Mouse (Mus musculus): ENCODE measurements around the gene Snap23. TPM values are rescaled to one million over a fixed set of nuclear protein-coding genes. Genes with fewer than 3 reads are reported as not detected.

Gene Snap23
- total and polyA plus RNA-seq, 3 experiments: 15.9 to 35.8 (median 23.0) TPM

GRCm38 (mm10) chr2:120578286-120578685 is 10.8 kb downstream of the Snap23 start:
- dilution Hi-C loops (cut with MboI; ENCODE audit: extremely low pct_ligation_motif_present, extremely low pct_unique_long_range_greater_than_20kb, low sequenced_read_pairs): no loop called here
- peak; percentile 59 for DNase-seq (ENCODE audit: extremely low read depth)
- peaks cover 0 to 18% of the 10 kb centered on the region in 2 experiments for H3K36me3 ChIP-seq (replicated peaks in 1 of 2; ENCODE audit: control insufficient read depth in 1 of 2, insufficient read depth in 1 of 2, low read length in 1 of 2)

GRCm38 (mm10) chr2:120589759-120590158 is 22.3 kb downstream of the Snap23 start:
- H3K27ac ChIP-seq (ENCODE audit: insufficient read depth, low read depth): no peak overlapping the region
- no peak for TF ChIP-seq MYC (IDR thresholded peaks at IDR 0.05; ENCODE audit: low read depth, low read length)
- no peak for TF ChIP-seq MAFK (IDR thresholded peaks at IDR 0.05; ENCODE audit: insufficient replicate concordance, low read length)
- no peak for TF ChIP-seq UBTF (IDR thresholded peaks at IDR 0.05; ENCODE audit: low read depth, low read length)
- TF ChIP-seq SIN3A (IDR thresholded peaks at IDR 0.05; ENCODE audit: low read length): no peak
- TF ChIP-seq PAX5 (IDR thresholded peaks at IDR 0.05; ENCODE audit: low read length): no peak
- no peak for TF ChIP-seq ELF1 (IDR thresholded peaks at IDR 0.05; ENCODE audit: low read depth, low read length)
- TF ChIP-seq MAZ (IDR thresholded peaks at IDR 0.05; ENCODE audit: low read depth, low read length): no peak
- no peak for TF ChIP-seq USF2 (conservative IDR thresholded peaks at IDR 0.05; ENCODE audit: low read depth, low read length)
- TF ChIP-seq NRF1 (IDR thresholded peaks at IDR 0.05; ENCODE audit: low read depth, low read length): no peak
- TF ChIP-seq KAT2A (IDR thresholded peaks at IDR 0.05; ENCODE audit: insufficient replicate concordance, low read length): no peak
- TF ChIP-seq RCOR1 (conservative IDR thresholded peaks at IDR 0.05; ENCODE audit: low read depth, low read length): no peak
- TF ChIP-seq MXI1 (IDR thresholded peaks at IDR 0.05; ENCODE audit: low read depth, low read length): no peak
- TF ChIP-seq HCFC1 (IDR thresholded peaks at IDR 0.05; ENCODE audit: low read depth, low read length): no peak
- no peak for TF ChIP-seq BHLHE40 (IDR thresholded peaks at IDR 0.05; ENCODE audit: low read depth, low read length)
- TF ChIP-seq NELFE (IDR thresholded peaks at IDR 0.05; ENCODE audit: low read depth, low read length): no peak
- no peak for TF ChIP-seq RAD21 (IDR thresholded peaks at IDR 0.05; ENCODE audit: low read depth, low read length)
- no peak for TF ChIP-seq POLR2A (IDR thresholded peaks at IDR 0.05; ENCODE audit: low read depth, low read length)
- no peak for TF ChIP-seq CTCF (conservative IDR thresholded peaks at IDR 0.05 in 1 of 2, IDR thresholded peaks at IDR 0.05 in 1 of 2; ENCODE audit: low read depth in 2 of 2, low read length in 2 of 2)
- H3K9me3 ChIP-seq (replicated peaks; ENCODE audit: low read length): no peaks in the 10 kb centered on the region
- DNase-seq (ENCODE audit: extremely low read depth): no peak
- peaks cover 0 to 6% of the 10 kb centered on the region in 2 experiments; a peak in 1 of 4 replicates for H3K4me1 ChIP-seq (ENCODE audit: control insufficient read depth in 1 of 2, insufficient read depth in 2 of 2)
- no peak overlapping the region for H3K4me3 ChIP-seq (replicated peaks in 1 of 3; ENCODE audit: low read depth in 2 of 3, low read length in 2 of 3, poor library complexity in 1 of 3)
- H3K27me3 ChIP-seq (replicated peaks): no peaks in the 10 kb centered on the region
- dilution Hi-C loops (cut with MboI; ENCODE audit: extremely low pct_ligation_motif_present, extremely low pct_unique_long_range_greater_than_20kb, low sequenced_read_pairs) (no loop called here), in situ Hi-C loops (cut with MboI; ENCODE audit: low pct_ligation_motif_present, low pct_unique_long_range_greater_than_20kb, low sequenced_read_pairs) (no loop called here)
- no peaks in the 10 kb centered on the region for H3K79me2 ChIP-seq (replicated peaks; ENCODE audit: control insufficient read depth, extremely low read depth, insufficient read depth, poor library complexity, severe bottlenecking)
- peaks cover 14 to 57% of the 10 kb centered on the region in 2 experiments for H3K36me3 ChIP-seq (replicated peaks in 1 of 2; ENCODE audit: control insufficient read depth in 1 of 2, insufficient read depth in 1 of 2, low read length in 1 of 2)
- no peak overlapping the region for H3K9ac ChIP-seq (ENCODE audit: insufficient read depth, low read depth)
- H3K4me2 ChIP-seq (ENCODE audit: insufficient read depth, low read depth, poor library complexity, severe bottlenecking): no peak overlapping the region

More at GRCm38 (mm10) chr2:120578286-120578685, 10.8 kb downstream of the Snap23 start:
- Histone ChIP-seq H3K4me2 (ENCODE audit: insufficient read depth, low read depth, poor library complexity, severe bottlenecking) (no peak overlapping the region), H3K4me1 (ENCODE audit: control insufficient read depth in 1 of 2, insufficient read depth in 2 of 2) (peaks cover 2 to 60% of the 10 kb centered on the region in 2 experiments; a peak in 3 of 4 replicates), H3K79me2 (replicated peaks; ENCODE audit: control insufficient read depth, extremely low read depth, insufficient read depth, poor library complexity, severe bottlenecking) (peaks cover 22% of the 10 kb centered on the region), H3K4me3 (replicated peaks in 1 of 3; ENCODE audit: low read depth in 2 of 3, low read length in 2 of 3, poor library complexity in 1 of 3) (no peak overlapping the region), H3K27ac (ENCODE audit: insufficient read depth, low read depth) (no peak overlapping the region), H3K9ac (ENCODE audit: insufficient read depth, low read depth) (no peak overlapping the region; the same call in 1 of the 2 replicates), H3K9me3 (replicated peaks; ENCODE audit: low read length) (no peaks in the 10 kb centered on the region), H3K27me3 (replicated peaks) (no peaks in the 10 kb centered on the region)
- TF ChIP-seq RCOR1 (conservative IDR thresholded peaks at IDR 0.05; ENCODE audit: low read depth, low read length) (no peak), CHD2 (IDR thresholded peaks at IDR 0.05; ENCODE audit: low read length) (no peak), BHLHE40 (IDR thresholded peaks at IDR 0.05; ENCODE audit: low read depth, low read length) (peak; percentile 52), MAZ (IDR thresholded peaks at IDR 0.05; ENCODE audit: low read depth, low read length) (no peak), MAX (IDR thresholded peaks at IDR 0.05; ENCODE audit: low read length) (no peak), POLR2AphosphoS2 (IDR thresholded peaks at IDR 0.05; ENCODE audit: low read depth, low read length) (no peak), ETS1 (conservative IDR thresholded peaks at IDR 0.05; ENCODE audit: low read depth, low read length) (0 out of 2 replicates have a peak, but pooled peaks have one; percentile 15), JUN (IDR thresholded peaks at IDR 0.05; ENCODE audit: insufficient read depth, low read depth, low read length) (peak; percentile 9; the same call in 1 of the 2 replicates), EP300 (IDR thresholded peaks at IDR 0.05; ENCODE audit: low read length) (peak; percentile 16; the same call in 1 of the 2 replicates)
- in situ Hi-C loops (cut with MboI; ENCODE audit: low pct_ligation_motif_present, low pct_unique_long_range_greater_than_20kb, low sequenced_read_pairs): no loop called here

Measured in CH12.LX (cell line).